Mouse (Mus musculus): ENCODE measurements around the gene Mrgprb3.

The Mrgprb3 gene

GRCm38 (mm10) chr7:48643711-48644110 lies at the start of gene Mrgprb3:
TSS of gene Mrgprb3 (minus strand) at chr7:48643811.
- no peak for DNase-seq
